Mouse (Mus musculus) c-Kit-positive CD71-positive TER-119-negative erythroid progenitor cells, embryonic 14.5 days (primary cell): ENCODE measurements around the gene Gm4744.
"Not testable (repeated sequence)": the region's sequence is repeated elsewhere in the genome, so short reads cannot be mapped to it uniquely, and the experiment has no call there.

Experiments
- DNase-seq: peaks from one replicate; pipeline ENCODE4 v3.0.0-alpha.2; 2013; ENCODE audit warnings: low read depth

Gm4744 gene

GRCm38 (mm10) chr6:40951770-40952169, at the start of gene Gm4744:
Gm4744 (minus strand) TSS chr6:40951870.
- no peak for DNase-seq

DNA sequence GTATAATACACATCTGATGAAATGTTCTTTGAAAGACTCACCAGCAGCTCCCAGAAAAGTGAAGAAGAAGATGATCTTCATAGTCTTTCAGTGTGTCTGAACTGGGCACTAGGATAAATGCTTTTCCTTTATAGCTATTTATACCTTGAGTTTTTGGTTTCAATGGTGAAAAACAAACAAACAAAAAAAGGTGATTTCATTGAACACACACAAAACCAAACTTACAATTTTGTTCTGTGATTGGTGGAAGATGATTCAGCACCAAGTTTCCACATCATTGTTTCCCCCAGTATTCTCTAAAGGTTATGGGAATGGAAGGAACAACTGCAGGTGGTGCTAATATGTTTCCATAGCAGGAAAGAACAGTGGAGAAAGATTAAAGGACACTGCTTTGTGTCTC, 47.7 kb upstream of the Gm4744 start, which contains the start of gene Gm2663:
Gm2663 (minus strand) TSS at position 101 of the 400 bp plus-strand sequence.
- not testable (repeated sequence) for DNase-seq

GRCm38 (mm10) chr6:40964454-40964853, 12.8 kb upstream of the Gm4744 start, which contains the start of gene 1810009J06Rik:
1810009J06Rik (plus strand) TSS chr6:40964754.
- DNase-seq = not testable (repeated sequence)

- DNase-seq = no peak
Observed at GRCm38 (mm10) chr6:40953716-40954115, 2.0 kb upstream of the Gm4744 start.

GRCm38 (mm10) chr6:40940457-40940856, 11.2 kb downstream of the Gm4744 start, which contains the start of gene 1700074P13Rik:
1700074P13Rik (minus strand) TSS chr6:40940557.
- no peak for DNase-seq

DNA sequence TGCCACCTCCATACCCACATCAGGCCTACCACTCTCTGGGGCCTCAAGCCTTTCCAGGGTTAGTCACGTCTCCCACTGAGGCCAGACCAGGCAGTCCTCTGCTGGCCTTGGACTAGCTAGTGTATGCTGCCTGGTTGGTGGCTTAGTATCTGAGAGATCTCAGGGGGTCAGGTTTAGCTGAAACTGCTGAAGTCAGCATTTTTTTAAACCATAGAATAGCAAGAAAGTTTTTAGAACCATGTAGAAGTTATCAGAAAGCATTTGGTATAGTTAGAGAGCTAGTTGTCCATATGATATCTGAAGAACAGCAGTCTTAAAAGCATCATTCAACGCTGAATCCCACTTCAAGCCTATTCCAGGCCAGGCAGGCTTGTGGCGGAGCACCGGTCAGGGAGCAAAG, 31.7 kb downstream of the Gm4744 start:
- DNase-seq = no peak

GRCm38 (mm10) chr6:40900287-40900686, 51.4 kb downstream of the Gm4744 start, which contains the start of gene Prss58:
Prss58 (minus strand) TSS chr6:40900387.
- DNase-seq = no peak
